Mouse (Mus musculus) intestine, embryonic 14.5 days (tissue): ENCODE data around the gene Smarcc2. TPM values are rescaled to one million over a fixed set of nuclear protein-coding genes. Genes with fewer than 3 reads are reported as not detected.

Source experiments
- ATAC-seq: fragments of 200-750 bp; cut with Nextera tagmentation; replicated peaks from 2 replicates; pipeline ENCODE4 v1.8.0; 2017; ENCODE audit warnings: low read depth, moderate number of reproducible peaks, moderate TSS enrichment, moderate library complexity; ENCODE audit not compliant: low FRiP score, low TSS enrichment
- DNase-seq: peaks from one replicate; pipeline ENCODE4 v3.0.0-alpha.2; 2018; ENCODE audit warnings: low spot score
- H3K27ac ChIP-seq: fragments of 300-500 bp; sonication (generic); 2 replicates; pipeline ENCODE4 v1.5.1; 2014; ENCODE audit warnings: low read depth, mild to moderate bottlenecking, control low read depth
- H3K27me3 ChIP-seq: fragments of 300-500 bp; sonication (generic); replicated peaks from 2 replicates; pipeline ENCODE4 v1.6.1; 2014; ENCODE audit warnings: low read length, control low read depth; ENCODE audit not compliant: control insufficient read depth, insufficient read depth
- H3K36me3 ChIP-seq: fragments of 300-500 bp; sonication (generic); 2 replicates; pipeline ENCODE4 v1.6.1; 2014; ENCODE audit warnings: low read length, control low read depth; ENCODE audit not compliant: control insufficient read depth, insufficient read depth
- H3K4me1 ChIP-seq: fragments of 300-500 bp; sonication (generic); replicated peaks from 2 replicates; pipeline ENCODE4 v1.6.1; 2014; ENCODE audit warnings: low read length, control low read depth, mixed read lengths; ENCODE audit not compliant: control insufficient read depth, insufficient read depth
- H3K4me2 ChIP-seq: fragments of 300-500 bp; sonication (generic); 2 replicates; pipeline ENCODE4 v1.6.1; 2014; ENCODE audit warnings: low read length
- H3K4me3 ChIP-seq: fragments of 300-500 bp; sonication (generic); 2 replicates; pipeline ENCODE4 v1.5.1; 2014; ENCODE audit warnings: low read depth, low read length, control low read depth, mixed read lengths
- H3K9ac ChIP-seq: fragments of 300-500 bp; sonication (generic); 2 replicates; pipeline ENCODE4 v1.6.1; 2014; ENCODE audit warnings: mild to moderate bottlenecking, low read length
- H3K9me3 ChIP-seq: fragments of 300-500 bp; sonication (generic); 2 replicates; pipeline ENCODE4 v1.6.1; 2016; ENCODE audit warnings: low read length, control low read depth; ENCODE audit not compliant: control insufficient read depth
- WGBS: fragments of 180-500 bp; shearing (Covaris S2); extraction: QIAGEN DNeasy Blood & Tissue Kit; methylation state at CpG from one replicate; pipeline ENCODE4 v1.1.7; 2014; 5-methylcytosine and 5-hydroxymethylcytosine counted together
- polyA plus RNA-seq: library from polyadenylated mRNA; unstranded; fragments of >200 nt; fragmentation: Nextera tagmentation; extraction: Ambion mirVana; gene quantifications from 2 replicates; pipeline ENCODE4 v1.2.1, GENCODE M21; 2014

The Smarcc2 gene
- polyA plus RNA-seq, 1 experiment from 2014 or later, result 71.9 TPM

DNA sequence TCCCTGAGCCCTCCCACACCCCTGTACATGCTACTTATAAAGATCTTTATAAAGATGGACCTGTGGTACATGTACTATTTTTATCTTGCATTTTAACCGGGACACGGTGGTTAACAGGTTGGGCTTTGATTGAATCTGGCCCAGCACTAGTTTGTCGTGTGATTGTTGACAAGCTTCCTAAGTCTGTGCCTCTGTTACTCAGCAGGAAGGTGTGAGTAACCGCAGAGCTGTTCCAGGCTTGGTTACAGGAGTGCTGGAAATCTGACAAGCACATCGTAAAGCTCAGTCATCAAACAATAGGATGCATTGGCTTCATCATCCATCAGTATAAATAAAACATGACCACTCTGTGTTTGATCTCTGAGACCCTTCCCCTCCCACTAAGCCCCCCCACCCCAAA lies 36.6 kb upstream of the Smarcc2 start:
- H3K4me3 ChIP-seq, result no peak overlapping the region
- H3K36me3 ChIP-seq, result peaks cover 74% of the 10 kb centered on the region
- H3K27ac ChIP-seq, result no peak overlapping the region
- no peak overlapping the region for H3K9ac ChIP-seq
- WGBS, result 69% methylated on average over 5 of the region's 5 CpGs
- no peaks in the 10 kb centered on the region for H3K9me3 ChIP-seq
- no peaks in the 10 kb centered on the region for H3K4me1 ChIP-seq
- DNase-seq (no peak), ATAC-seq (no peak)
- no peak overlapping the region for H3K4me2 ChIP-seq
- no peaks in the 10 kb centered on the region for H3K27me3 ChIP-seq

DNA sequence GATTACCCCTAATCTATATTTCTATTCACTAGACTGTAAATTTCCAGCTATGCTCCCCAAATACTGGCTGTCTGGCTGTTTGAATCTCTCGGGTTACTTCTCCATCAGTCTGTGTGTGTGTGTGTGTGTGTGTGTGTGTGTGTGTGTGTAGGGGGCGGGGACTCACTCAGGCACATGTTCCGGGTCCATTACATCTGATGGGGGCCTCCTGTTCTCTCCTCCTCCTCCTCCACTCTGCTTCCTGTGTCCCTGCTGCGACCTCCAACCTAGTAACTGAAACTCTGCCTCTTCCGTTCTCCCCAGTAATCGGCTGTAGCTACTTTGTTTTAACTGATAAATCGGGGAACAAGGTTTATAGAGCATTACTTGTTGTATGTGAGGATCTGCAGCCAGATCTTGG lies 34.4 kb upstream of the Smarcc2 start:
- H3K9ac ChIP-seq, result no peak overlapping the region
- peaks cover 72% of the 10 kb centered on the region for H3K36me3 ChIP-seq
- peak overlapping the region; percentile 27; the same call in 1 of the 2 replicates for H3K27ac ChIP-seq
- no peaks in the 10 kb centered on the region for H3K4me1 ChIP-seq
- no peaks in the 10 kb centered on the region for H3K27me3 ChIP-seq
- ATAC-seq (no peak), DNase-seq (no peak)
- H3K4me2 ChIP-seq, result no peak overlapping the region
- 25% methylated on average over 7 of the region's 7 CpGs for WGBS
- H3K9me3 ChIP-seq, result no peaks in the 10 kb centered on the region
- no peak overlapping the region for H3K4me3 ChIP-seq

DNA sequence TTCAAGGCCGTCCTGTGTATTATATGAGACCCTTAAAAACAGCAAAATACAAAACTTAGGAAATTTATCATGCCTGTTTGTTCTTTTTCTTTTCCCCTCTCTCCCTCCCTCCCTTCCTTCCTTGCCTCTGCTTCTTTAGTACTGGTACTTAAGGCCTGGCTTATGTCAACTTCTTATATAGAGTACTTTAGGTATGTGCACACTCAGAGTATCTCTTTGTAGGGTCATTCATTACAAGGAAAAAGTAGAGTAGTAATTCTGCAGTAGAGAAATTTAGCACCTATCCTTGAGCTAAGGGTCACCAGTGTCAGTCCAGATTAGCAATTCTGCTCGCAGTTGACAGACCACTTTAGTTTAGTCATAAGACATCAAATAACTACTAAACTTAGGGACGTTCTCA lies 33.8 kb upstream of the Smarcc2 start:
- 79% methylated on average over 3 of the region's 3 CpGs for WGBS
- peak overlapping the region; percentile 27; the same call in 1 of the 2 replicates for H3K27ac ChIP-seq
- H3K9me3 ChIP-seq, result no peaks in the 10 kb centered on the region
- H3K9ac ChIP-seq, result no peak overlapping the region
- H3K36me3 ChIP-seq, result peaks cover 76% of the 10 kb centered on the region
- no peak for DNase-seq
- no peak overlapping the region for H3K4me2 ChIP-seq
- ATAC-seq, result no peak
- no peaks in the 10 kb centered on the region for H3K4me1 ChIP-seq
- no peaks in the 10 kb centered on the region for H3K27me3 ChIP-seq
- no peak overlapping the region for H3K4me3 ChIP-seq

DNA sequence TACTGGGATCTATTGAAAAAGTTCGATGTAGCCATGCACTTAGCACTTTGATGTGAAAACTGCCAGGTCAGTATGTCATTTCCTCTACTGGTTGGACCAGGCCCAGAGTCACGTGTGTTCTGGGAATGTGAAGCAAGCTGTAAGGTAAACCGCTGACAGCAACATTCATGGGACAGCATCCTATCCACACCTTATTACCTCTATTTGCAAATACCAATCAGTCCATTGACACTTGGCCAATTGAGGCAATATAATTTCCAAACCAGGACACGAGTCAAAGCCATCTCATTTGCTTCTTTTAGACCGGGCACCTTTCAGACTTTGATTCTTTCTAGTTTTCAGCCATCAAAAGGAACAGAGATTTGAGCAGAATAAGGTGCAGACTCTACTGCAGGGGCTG lies 30.0 kb upstream of the Smarcc2 start:
- Histone ChIP-seq H3K27me3 (no peaks in the 10 kb centered on the region), H3K9me3 (no peaks in the 10 kb centered on the region), H3K4me1 (no peaks in the 10 kb centered on the region), H3K9ac (no peak overlapping the region), H3K4me3 (no peak overlapping the region), H3K36me3 (peaks cover 62% of the 10 kb centered on the region), H3K4me2 (no peak overlapping the region), H3K27ac (no peak overlapping the region)
- 90% methylated on average over 5 of the region's 5 CpGs for WGBS
- DNase-seq (no peak), ATAC-seq (no peak)

DNA sequence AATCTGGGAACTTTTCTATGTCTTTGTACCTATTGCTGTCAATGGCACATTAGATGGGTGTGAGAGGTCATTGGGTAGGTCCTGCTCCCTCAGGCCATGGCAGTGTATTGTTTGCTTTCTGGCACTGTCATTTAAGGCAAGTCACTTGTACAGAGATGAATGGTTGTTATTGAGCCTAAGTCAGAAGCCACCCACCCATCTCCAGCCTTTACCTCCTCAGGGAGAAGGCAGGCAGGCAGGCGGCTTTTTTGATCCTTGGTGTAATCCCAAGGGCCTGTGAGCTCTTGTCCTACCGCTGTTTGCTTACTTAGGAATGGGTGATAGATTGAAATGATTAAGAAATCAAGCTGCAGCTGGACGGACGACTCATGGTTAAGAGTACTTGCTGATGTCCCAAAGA lies 29.6 kb upstream of the Smarcc2 start:
- WGBS, result 82% methylated on average over 4 of the region's 4 CpGs
- Histone ChIP-seq H3K27ac (no peak overlapping the region), H3K9me3 (no peaks in the 10 kb centered on the region), H3K4me3 (no peak overlapping the region), H3K4me1 (no peaks in the 10 kb centered on the region), H3K4me2 (no peak overlapping the region), H3K36me3 (peaks cover 66% of the 10 kb centered on the region), H3K27me3 (no peaks in the 10 kb centered on the region), H3K9ac (no peak overlapping the region)
- ATAC-seq, result no peak
- DNase-seq, result no peak

DNA sequence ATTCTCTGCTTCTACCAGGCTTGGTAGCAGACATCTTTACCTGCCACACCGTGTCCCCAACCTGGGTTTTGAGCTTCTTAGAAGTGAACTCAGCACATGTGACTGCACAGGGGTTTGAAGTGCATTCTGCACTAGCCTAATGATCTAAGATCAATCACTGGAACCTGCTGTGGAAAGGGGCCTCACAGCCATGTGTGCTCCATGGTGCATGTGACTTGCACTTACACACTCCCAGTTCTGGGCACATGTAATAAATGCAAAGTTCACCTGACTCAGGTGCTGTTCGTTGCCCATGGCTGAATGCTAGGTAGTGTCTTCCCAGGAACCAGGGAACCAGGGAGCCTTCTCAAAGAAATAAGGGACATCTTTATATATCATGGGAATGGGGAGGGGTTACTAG lies 25.6 kb upstream of the Smarcc2 start:
- Histone ChIP-seq H3K27me3 (no peaks in the 10 kb centered on the region), H3K4me3 (no peak overlapping the region), H3K27ac (no peak overlapping the region), H3K4me2 (no peak overlapping the region), H3K9ac (no peak overlapping the region), H3K4me1 (no peaks in the 10 kb centered on the region), H3K9me3 (no peaks in the 10 kb centered on the region), H3K36me3 (peaks cover 82% of the 10 kb centered on the region)
- DNase-seq, result no peak
- ATAC-seq, result no peak
- WGBS, result 90% methylated on average over 2 of the region's 2 CpGs

DNA sequence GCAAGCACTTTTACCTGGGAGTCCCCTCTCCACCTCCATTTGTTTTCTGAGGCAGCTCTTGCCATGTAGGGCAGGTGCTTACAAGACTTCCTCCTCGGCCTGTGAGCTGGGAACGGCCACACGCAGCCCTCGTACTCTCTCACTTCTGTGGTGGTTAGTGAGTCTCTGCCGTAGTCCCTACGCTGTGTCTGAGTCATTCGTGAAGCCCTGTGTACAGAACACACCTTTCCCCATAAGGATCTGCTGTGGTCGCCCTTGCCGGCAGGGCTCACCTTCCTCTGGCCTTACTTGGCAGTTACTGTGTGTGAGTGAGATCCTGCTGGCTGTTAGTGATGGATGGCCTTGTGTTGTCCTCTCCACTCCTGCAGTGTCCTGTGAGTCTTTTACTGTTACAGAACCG lies 24.4 kb upstream of the Smarcc2 start:
- Histone ChIP-seq H3K27ac (no peak overlapping the region), H3K4me2 (no peak overlapping the region), H3K9ac (no peak overlapping the region), H3K27me3 (no peaks in the 10 kb centered on the region), H3K4me1 (no peaks in the 10 kb centered on the region), H3K4me3 (no peak overlapping the region), H3K36me3 (peaks cover 82% of the 10 kb centered on the region), H3K9me3 (no peaks in the 10 kb centered on the region)
- WGBS, result 86% methylated on average over 10 of the region's 10 CpGs
- DNase-seq, result no peak
- ATAC-seq, result no peak

DNA sequence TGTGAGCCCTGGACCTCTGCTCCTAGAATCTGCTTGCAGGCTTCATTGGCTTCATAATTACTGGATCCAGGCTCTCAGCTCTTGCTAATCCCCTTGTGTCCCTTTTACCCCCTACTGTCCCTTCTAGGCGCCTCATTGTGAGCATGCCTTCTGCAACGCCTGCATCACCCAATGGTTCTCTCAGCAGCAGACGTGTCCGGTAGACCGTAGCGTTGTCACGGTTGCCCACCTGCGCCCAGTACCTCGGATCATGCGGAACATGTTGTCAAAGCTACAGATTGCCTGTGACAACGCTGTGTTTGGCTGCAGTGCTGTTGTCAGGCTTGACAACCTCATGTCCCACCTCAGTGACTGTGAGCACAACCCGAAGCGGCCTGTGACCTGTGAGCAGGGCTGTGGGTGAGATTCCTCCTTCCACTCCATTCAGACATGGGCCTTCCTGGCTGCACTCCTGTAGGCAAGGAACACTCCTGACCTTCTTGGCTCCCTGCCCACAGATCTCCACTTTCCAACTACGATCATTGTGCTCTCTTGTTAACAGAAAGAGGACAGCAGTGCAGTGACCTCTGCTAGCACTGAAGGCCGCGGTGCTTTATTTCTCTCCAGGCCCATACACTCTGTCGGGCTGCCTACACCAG lies 23.7 kb upstream of the Smarcc2 start:
- Histone ChIP-seq H3K27ac (no peak overlapping the region), H3K9ac (no peak overlapping the region), H3K9me3 (no peaks in the 10 kb centered on the region), H3K27me3 (no peaks in the 10 kb centered on the region), H3K4me3 (no peak overlapping the region), H3K4me2 (no peak overlapping the region), H3K4me1 (no peaks in the 10 kb centered on the region), H3K36me3 (peaks cover 78% of the 10 kb centered on the region)
- no peak for ATAC-seq
- no peak for DNase-seq
- 89% methylated on average over 17 of the region's 17 CpGs for WGBS

DNA sequence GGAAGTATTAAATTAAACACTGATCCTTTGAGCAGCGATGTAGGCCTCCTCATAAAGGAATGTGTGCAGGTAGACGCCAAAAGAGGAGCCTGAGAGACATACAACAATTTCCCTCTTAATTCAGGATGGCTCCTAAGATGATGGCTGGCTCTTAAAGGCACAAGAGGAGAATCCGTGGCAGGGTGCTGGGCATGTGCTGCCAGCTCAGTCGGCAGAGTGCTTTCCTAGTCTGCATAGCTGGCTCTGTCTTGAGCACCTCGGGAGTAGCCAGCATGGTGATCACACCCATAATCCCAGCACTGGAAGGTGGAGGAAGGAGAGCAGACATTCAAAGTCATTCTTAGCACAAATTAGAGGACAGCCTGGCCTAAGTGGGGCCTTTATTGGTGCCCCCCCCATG lies 23.2 kb upstream of the Smarcc2 start:
- no peak overlapping the region for H3K4me2 ChIP-seq
- H3K4me1 ChIP-seq, result no peaks in the 10 kb centered on the region
- H3K4me3 ChIP-seq, result no peak overlapping the region
- no peak for DNase-seq
- no peak overlapping the region for H3K9ac ChIP-seq
- H3K36me3 ChIP-seq, result peaks cover 77% of the 10 kb centered on the region
- no peak for ATAC-seq
- H3K27me3 ChIP-seq, result no peaks in the 10 kb centered on the region
- H3K27ac ChIP-seq, result no peak overlapping the region
- no peaks in the 10 kb centered on the region for H3K9me3 ChIP-seq
- WGBS, result 89% methylated on average over 5 of the region's 5 CpGs
